Mouse (Mus musculus) olfactory bulb, adult 2 months (tissue): ENCODE results near the gene Gm4491.
"Not testable (repeated sequence)": the region's sequence is repeated elsewhere in the genome, so short reads cannot be mapped to it uniquely, and the experiment has no call there.

Source experiments
- CTCF ChIP-seq: fragments of 200-500 bp; IDR thresholded peaks from 2 replicates; pipeline ENCODE4 v1.5.1; 2012; ENCODE audit warnings: low read depth, mild to moderate bottlenecking, low read length, moderate library complexity; ENCODE audit not compliant: insufficient read depth
- POLR2A ChIP-seq: fragments of 200-500 bp; IDR thresholded peaks from 2 replicates; pipeline ENCODE4 v1.6.1; 2012; ENCODE audit warnings: mild to moderate bottlenecking, low read depth, low read length, moderate library complexity; ENCODE audit not compliant: insufficient read depth

DNA sequence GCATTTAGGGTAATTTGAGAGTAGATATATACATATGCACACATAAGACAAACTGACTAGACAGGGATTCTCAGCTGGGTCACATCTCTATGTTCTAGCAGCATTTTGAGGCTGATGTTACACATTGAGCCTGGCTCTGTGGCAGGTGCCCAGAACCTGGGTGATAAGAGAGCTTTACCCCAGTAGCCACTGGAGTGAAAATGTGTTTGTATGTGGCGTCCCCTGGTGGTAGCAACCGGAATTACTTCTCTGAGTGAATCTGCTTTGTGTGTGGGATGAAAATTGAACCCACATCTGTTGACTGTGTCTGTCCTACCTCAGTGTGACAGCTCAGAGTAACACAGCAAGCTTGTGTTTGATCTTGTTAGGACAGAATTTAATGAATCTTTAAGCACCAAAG is 45.8 kb downstream of the Gm4491 start:
- TF ChIP-seq POLR2A, CTCF: not testable (repeated sequence)
